Mouse (Mus musculus) heart, adult 2 months (tissue): ENCODE data around the gene Smo.

ENCODE experiments used
- CTCF ChIP-seq: fragments of 200-600 bp; IDR thresholded peaks from 2 replicates; pipeline ENCODE4 v1.8.1; 2022; ENCODE audit warnings: antibody characterized with exemption, mild to moderate bottlenecking, moderate library complexity
- EP300 ChIP-seq: fragments of 200-500 bp; IDR thresholded peaks from 2 replicates; pipeline ENCODE4 v1.6.1; 2011; ENCODE audit warnings: low read depth, low read length, control low read depth; ENCODE audit not compliant: insufficient read depth

GRCm38 (mm10) chr6:29712011-29712584 is 23.2 kb upstream of the Smo start:
- peak; percentile 94 for TF ChIP-seq CTCF
- no peak for TF ChIP-seq EP300
